Mouse (Mus musculus) CD4-positive helper T cell, adult 2 months (primary cell): Measurements from ENCODE around the gene Klhl5.

Experiments
- DNase-seq: peaks from one replicate; pipeline ENCODE4 v3.0.0-alpha.2; 2012; ENCODE audit warnings: low read depth, missing footprints, low spot score

The Klhl5 gene

GRCm38 (mm10) chr5:65191601-65192000 is 84.3 kb downstream of the Klhl5 start:
- DNase-seq = no peak

DNA sequence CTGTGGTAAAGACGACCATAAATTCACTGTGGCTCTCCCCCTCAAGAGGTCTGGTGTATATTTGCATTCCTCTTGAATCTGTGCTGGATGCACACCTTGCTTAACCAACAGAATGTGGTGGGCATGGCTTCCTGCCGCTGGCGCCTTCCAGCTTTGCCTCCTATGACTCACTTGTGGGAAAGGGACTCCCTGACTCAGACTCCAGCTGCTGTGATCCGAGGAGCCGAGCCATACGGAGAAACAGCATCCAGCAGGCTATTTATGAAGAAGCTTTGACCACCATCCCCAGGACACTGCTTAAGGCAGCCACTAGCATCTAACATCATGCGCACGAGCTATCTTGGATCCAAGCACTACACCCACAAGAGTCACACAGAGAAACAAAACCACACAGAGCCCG is 87.1 kb downstream of the Klhl5 start:
- DNase-seq = no peak

- peak; percentile 99 for DNase-seq
Observed at GRCm38 (mm10) chr5:65199346-65200128, 92.2 kb downstream of the Klhl5 start, which contains the start of gene Wdr19. Gene Wdr19, plus strand, starts transcription at chr5:65199696.

DNA sequence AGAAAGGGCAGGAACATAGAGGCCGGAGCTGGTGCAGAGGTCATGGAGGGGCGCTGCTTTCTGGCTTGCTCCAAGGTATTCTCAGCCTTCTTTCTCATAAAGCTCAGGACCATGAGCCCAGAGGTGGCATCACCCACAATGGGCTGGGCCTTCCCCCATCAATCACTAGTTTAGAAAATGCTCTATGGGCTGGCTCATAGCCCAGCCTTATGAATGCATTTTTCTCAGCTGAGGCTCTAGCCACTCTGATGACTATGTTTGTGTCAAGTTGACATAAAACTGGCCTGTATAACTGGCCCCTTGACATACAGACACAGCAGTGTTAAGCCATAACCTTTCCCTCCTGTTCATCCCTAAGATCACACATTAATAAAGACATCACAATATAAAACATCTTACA is 97.4 kb downstream of the Klhl5 start:
- DNase-seq = no peak

GRCm38 (mm10) chr5:65213321-65213720 is 106.0 kb downstream of the Klhl5 start:
- DNase-seq = peak; percentile 44
